Mouse (Mus musculus) MEL (cell line): ENCODE measurements at regions not wholly inside any gene's neighbourhood (a gene's known extent, or its start where the extent isn't known, plus 50 kb on each side); places are given as distances from the start of the nearest gene placed in this dataset.

Source experiments
- DNase-seq: peaks from one replicate; pipeline ENCODE4 v3.0.0; 2011; ENCODE audit warnings: low read depth, low spot score
- H3K27ac ChIP-seq: 2 replicates; pipeline ENCODE4 v1.5.1; 2012; ENCODE audit warnings: low read depth, mild to moderate bottlenecking, control low read depth, low read length, moderate library complexity; ENCODE audit not compliant: control insufficient read depth
- H3K27me3 ChIP-seq, 2 experiments: fragments of 150-350 bp in 1 of 2; sonication (generic) in 1 of 2; 2 replicates each; pipeline ENCODE4 v1.6.1; 2012; ENCODE audit warnings: low read length in 2 of 2, mild to moderate bottlenecking in 2 of 2, improper control_type of control experiment in 1 of 2, moderate library complexity in 1 of 2; ENCODE audit not compliant: insufficient read depth in 2 of 2, control insufficient read depth in 1 of 2
- H3K36me3 ChIP-seq, 2 experiments: 2 replicates each; pipeline ENCODE4 v1.6.1; 2012 to 2014; ENCODE audit warnings: low read length in 2 of 2, improper control_type of control experiment in 1 of 2, inconsistent platforms in 1 of 2, mild to moderate bottlenecking in 1 of 2; ENCODE audit not compliant: insufficient read depth in 2 of 2, control insufficient read depth in 1 of 2
- H3K4me1 ChIP-seq, 2 experiments: fragments of 150-350 bp in 1 of 2; sonication (generic) in 1 of 2; 2 replicates each; pipeline ENCODE4 v1.6.1; 2012; ENCODE audit warnings: low read length in 2 of 2, improper control_type of control experiment in 1 of 2, mild to moderate bottlenecking in 1 of 2; ENCODE audit not compliant: insufficient read depth in 2 of 2, control insufficient read depth in 1 of 2
- H3K4me3 ChIP-seq, 2 experiments: fragments of 150-350 bp in 1 of 2; sonication (generic) in 1 of 2; 2 replicates each; pipeline ENCODE4 v1.5.1; 2012; ENCODE audit warnings: low read depth in 2 of 2, low read length in 2 of 2, mild to moderate bottlenecking in 2 of 2, moderate library complexity in 2 of 2, control low read depth in 1 of 2, improper control_type of control experiment in 1 of 2; ENCODE audit not compliant: control insufficient read depth in 1 of 2, insufficient read depth in 1 of 2
- H3K79me2 ChIP-seq: 2 replicates; pipeline ENCODE4 v1.6.1; 2012; ENCODE audit warnings: mild to moderate bottlenecking, low read length, moderate library complexity; ENCODE audit not compliant: control insufficient read depth, poor library complexity, insufficient read depth
- H3K9ac ChIP-seq: 2 replicates; pipeline ENCODE4 v1.6.1; 2012; ENCODE audit warnings: low read depth, mild to moderate bottlenecking, control low read depth, low read length, moderate library complexity; ENCODE audit not compliant: control insufficient read depth, poor library complexity, severe bottlenecking
- H3K9me3 ChIP-seq: fragments of 150-350 bp; sonication (generic); replicated peaks from 2 replicates; pipeline ENCODE4 v1.6.1; 2012; ENCODE audit warnings: mild to moderate bottlenecking, low read length, improper control_type of control experiment, moderate library complexity; ENCODE audit not compliant: insufficient read depth
- BHLHE40 ChIP-seq: IDR thresholded peaks from 2 replicates; pipeline ENCODE4 v1.6.1; 2012; ENCODE audit warnings: low read depth, mild to moderate bottlenecking, inconsistent platforms, low read length, improper control_type of control experiment, borderline replicate concordance
- CHD1 ChIP-seq: IDR thresholded peaks from 2 replicates; pipeline ENCODE4 v1.6.1; 2012; ENCODE audit warnings: low read depth, mild to moderate bottlenecking, inconsistent platforms, low read length, improper control_type of control experiment
- E2F4 ChIP-seq: IDR thresholded peaks from 2 replicates; pipeline ENCODE4 v1.6.1; 2011; ENCODE audit warnings: low read depth, low read length, improper control_type of control experiment, borderline replicate concordance
- ELF1 ChIP-seq: IDR thresholded peaks from 2 replicates; pipeline ENCODE4 v1.6.1; 2014; ENCODE audit warnings: low read depth, mild to moderate bottlenecking, inconsistent platforms, low read length, improper control_type of control experiment, moderate library complexity
- GATA1 ChIP-seq: IDR thresholded peaks from 2 replicates; pipeline ENCODE4 v1.6.1; 2011; ENCODE audit warnings: low read depth, low read length, improper control_type of control experiment
- JUND ChIP-seq: IDR thresholded peaks from 2 replicates; pipeline ENCODE4 v1.6.1; 2011; ENCODE audit warnings: low read depth, mild to moderate bottlenecking, improper control_type of control experiment, low read length
- MAX ChIP-seq: IDR thresholded peaks from 2 replicates; pipeline ENCODE4 v1.6.1; 2011; ENCODE audit warnings: low read length, improper control_type of control experiment
- MAZ ChIP-seq: IDR thresholded peaks from 2 replicates; pipeline ENCODE4 v1.6.1; 2012; ENCODE audit warnings: low read depth, mild to moderate bottlenecking, inconsistent platforms, low read length, improper control_type of control experiment
- MEF2A ChIP-seq: IDR thresholded peaks from 2 replicates; pipeline ENCODE4 v1.6.1; 2014; ENCODE audit warnings: low read depth, mild to moderate bottlenecking, inconsistent platforms, low read length, improper control_type of control experiment; ENCODE audit not compliant: poor library complexity, insufficient replicate concordance, severe bottlenecking; ENCODE audit errors: extremely low read depth
- MXI1 ChIP-seq: IDR thresholded peaks from 2 replicates; pipeline ENCODE4 v1.6.1; 2011; ENCODE audit warnings: mild to moderate bottlenecking, low read depth, low read length, improper control_type of control experiment
- MYB ChIP-seq: IDR thresholded peaks from 2 replicates; pipeline ENCODE4 v1.6.1; 2011; ENCODE audit warnings: mild to moderate bottlenecking, low read depth, low read length, improper control_type of control experiment
- POLR2A ChIP-seq, 2 experiments: IDR thresholded peaks; 2 replicates each; pipeline ENCODE4 v1.6.1; 2011 to 2012; ENCODE audit warnings: low read length in 2 of 2, mild to moderate bottlenecking in 2 of 2, control low read depth in 1 of 2, improper control_type of control experiment in 1 of 2, low read depth in 1 of 2, moderate library complexity in 1 of 2; ENCODE audit not compliant: control insufficient read depth in 1 of 2, insufficient read depth in 1 of 2, poor library complexity in 1 of 2
- POLR2AphosphoS5 ChIP-seq: IDR thresholded peaks from 2 replicates; pipeline ENCODE4 v1.6.1; 2012; ENCODE audit warnings: low read depth, borderline replicate concordance, mild to moderate bottlenecking, inconsistent platforms, low read length, moderate library complexity, mixed read lengths
- SIN3A ChIP-seq: IDR thresholded peaks from 2 replicates; pipeline ENCODE4 v1.6.1; 2012; ENCODE audit warnings: low read length, improper control_type of control experiment, inconsistent platforms
- TAL1 ChIP-seq: IDR thresholded peaks from 2 replicates; pipeline ENCODE4 v1.6.1; 2012; ENCODE audit warnings: mild to moderate bottlenecking, inconsistent platforms, low read length, moderate library complexity, mixed read lengths
- TBP ChIP-seq: IDR thresholded peaks from 2 replicates; pipeline ENCODE4 v1.8.0; 2011; ENCODE audit warnings: low read depth, low read length, improper control_type of control experiment
- TCF12 ChIP-seq: IDR thresholded peaks from 2 replicates; pipeline ENCODE4 v1.6.1; 2014; ENCODE audit warnings: low read depth, mild to moderate bottlenecking, inconsistent platforms, low read length, improper control_type of control experiment, moderate library complexity
- UBTF ChIP-seq: IDR thresholded peaks from 2 replicates; pipeline ENCODE4 v1.6.1; 2012; ENCODE audit warnings: low read depth, mild to moderate bottlenecking, inconsistent platforms, low read length, improper control_type of control experiment, moderate library complexity, borderline replicate concordance; ENCODE audit not compliant: insufficient read depth
- USF1 ChIP-seq: IDR thresholded peaks from 2 replicates; pipeline ENCODE4 v1.6.1; 2014; ENCODE audit warnings: low read depth, mild to moderate bottlenecking, inconsistent platforms, low read length, improper control_type of control experiment, moderate library complexity
- USF2 ChIP-seq, 2 experiments: IDR thresholded peaks; 2 replicates each; pipeline ENCODE4 v1.6.1; 2011 to 2012; ENCODE audit warnings: improper control_type of control experiment in 2 of 2, low read length in 2 of 2, borderline replicate concordance in 1 of 2, inconsistent platforms in 1 of 2, low read depth in 1 of 2, mild to moderate bottlenecking in 1 of 2; ENCODE audit not compliant: insufficient read depth in 1 of 2
- ZMIZ1 ChIP-seq: IDR thresholded peaks from 2 replicates; pipeline ENCODE4 v1.6.1; 2012; ENCODE audit warnings: low read depth, mild to moderate bottlenecking, inconsistent platforms, low read length, improper control_type of control experiment, moderate library complexity
- ZNF384 ChIP-seq: IDR thresholded peaks from 2 replicates; pipeline ENCODE4 v1.6.1; 2012; ENCODE audit warnings: low read depth, mild to moderate bottlenecking, inconsistent platforms, low read length, improper control_type of control experiment

- no peak overlapping the region for H3K4me3 ChIP-seq
- no peaks in the 10 kb centered on the region for H3K4me1 ChIP-seq
- H3K27ac ChIP-seq, result no peak overlapping the region
- H3K79me2 ChIP-seq, result no peaks in the 10 kb centered on the region
- TF ChIP-seq SIN3A (no peak), E2F4 (no peak), GATA1 (no peak), USF2 (IDR thresholded peaks at IDR 0.05; ENCODE audit: borderline replicate concordance in 1 of 2, insufficient read depth in 1 of 2, low read depth in 1 of 2, low read length in 2 of 2) (no peak), MAX (no peak), MAZ (no peak), MYB (no peak), TCF12 (no peak), MEF2A (no peak)
- no peak for DNase-seq
- no peak overlapping the region for H3K9ac ChIP-seq
- no peaks in the 10 kb centered on the region for H3K9me3 ChIP-seq
- no peaks in the 10 kb centered on the region for H3K36me3 ChIP-seq
- H3K27me3 ChIP-seq, result no peaks in the 10 kb centered on the region
These were observed 560.0 kb upstream of the Msl3l2 start for GRCm38 (mm10) chr10:55546441-55547430.

- no peaks in the 10 kb centered on the region for H3K36me3 ChIP-seq
- H3K27me3 ChIP-seq, result no peaks in the 10 kb centered on the region
- no peak overlapping the region for H3K9ac ChIP-seq
- H3K4me3 ChIP-seq, result no peak overlapping the region
- no peaks in the 10 kb centered on the region for H3K4me1 ChIP-seq
- H3K27ac ChIP-seq, result no peak overlapping the region
- no peaks in the 10 kb centered on the region for H3K79me2 ChIP-seq
- no peak for TF ChIP-seq MXI1
- TF ChIP-seq USF1, result no peak
- no peak for TF ChIP-seq JUND
- TF ChIP-seq POLR2A (IDR thresholded peaks at IDR 0.05; ENCODE audit: control insufficient read depth in 1 of 2, insufficient read depth in 1 of 2, low read depth in 1 of 2, low read length in 2 of 2, poor library complexity in 1 of 2), result no peak
- no peak for TF ChIP-seq MAX
- no peak for TF ChIP-seq UBTF
- TF ChIP-seq BHLHE40, result no peak
- TF ChIP-seq TAL1, result no peak
- TF ChIP-seq TBP, result no peak
- no peak for TF ChIP-seq MEF2A
- TF ChIP-seq ELF1, result no peak
- no peak for TF ChIP-seq E2F4
- no peak for TF ChIP-seq ZNF384
- no peak for TF ChIP-seq ZMIZ1
- no peak for TF ChIP-seq POLR2AphosphoS5
- no peak for TF ChIP-seq CHD1
- TF ChIP-seq MYB, result no peak
- no peaks in the 10 kb centered on the region for H3K9me3 ChIP-seq
- peak; percentile 7 for DNase-seq
These were observed 541.8 kb upstream of the Msl3l2 start for GRCm38 (mm10) chr10:55564961-55565360.
